Mouse (Mus musculus) G1E (cell line): Measurements from ENCODE around the gene Adcy10. TPM values are rescaled to one million over a fixed set of nuclear protein-coding genes. Genes with fewer than 3 reads are reported as not detected.

Experiments used
- ATAC-seq: 2 replicates; pipeline ENCODE4 v1.8.0; 2016; ENCODE audit warnings: mild to moderate bottlenecking; ENCODE audit not compliant: insufficient number of reproducible peaks, poor library complexity, low FRiP score, severe bottlenecking; ENCODE audit errors: extremely low read depth
- DNase-seq: peaks from one replicate; pipeline ENCODE4 v3.0.0; 2012; ENCODE audit warnings: low spot score
- H3K27me3 ChIP-seq: 2 replicates; pipeline ENCODE4 v1.6.1; 2012; ENCODE audit warnings: mild to moderate bottlenecking, low read length, inconsistent platforms; ENCODE audit not compliant: insufficient read depth
- H3K36me3 ChIP-seq: replicated peaks from 2 replicates; pipeline ENCODE3; 2012; ENCODE audit warnings: mild to moderate bottlenecking, inconsistent platforms
- H3K4me1 ChIP-seq: 2 replicates; pipeline ENCODE4 v1.6.1; 2012; ENCODE audit warnings: low read depth, low read length, inconsistent platforms, mixed read lengths; ENCODE audit not compliant: insufficient read depth
- H3K4me3 ChIP-seq: 2 replicates; pipeline ENCODE4 v1.5.1; 2012; ENCODE audit warnings: low read depth, mild to moderate bottlenecking, inconsistent platforms, low read length, moderate library complexity, mixed read lengths
- H3K9me3 ChIP-seq: replicated peaks from 2 replicates; pipeline ENCODE4 v1.6.1; 2012; ENCODE audit warnings: inconsistent platforms
- CTCF ChIP-seq: IDR thresholded peaks from 2 replicates; pipeline ENCODE4 v1.5.1; 2012; ENCODE audit warnings: low read depth, low read length, inconsistent platforms, mixed read lengths
- GATA1 ChIP-seq: IDR thresholded peaks from 2 replicates; pipeline ENCODE4 v1.6.1; 2012; ENCODE audit warnings: borderline replicate concordance, low read length, inconsistent platforms, mixed read lengths
- GATA2 ChIP-seq: IDR thresholded peaks from 2 replicates; pipeline ENCODE4 v1.6.1; 2012; ENCODE audit warnings: low read depth, low read length, inconsistent platforms, borderline replicate concordance
- POLR2AphosphoS5 ChIP-seq: IDR thresholded peaks from 2 replicates; pipeline ENCODE4 v1.6.1; 2012; ENCODE audit warnings: low read depth, low read length, inconsistent platforms; ENCODE audit not compliant: insufficient replicate concordance
- TAL1 ChIP-seq: conservative IDR thresholded peaks from 2 replicates; pipeline ENCODE4 v1.6.1; 2012; ENCODE audit warnings: low read depth, low read length, inconsistent platforms, mixed read lengths
- polyA plus RNA-seq: library from polyadenylated mRNA; stranded (reverse); fragments of >175 nt; gene quantifications from 2 replicates; pipeline ENCODE4 v1.2.3, GENCODE M21; 2012
- total RNA-seq, 2 experiments: library from RNA; stranded (forward) in 1 of 2; stranded (reverse) in 1 of 2; fragments of 200-1000 nt in 1 of 2; fragments of >200 nt in 1 of 2; fragmentation: Nextera tagmentation in 1 of 2; gene quantifications; 2 replicates each; pipeline ENCODE4 v1.2.3; 2014 to 2017

Adcy10 gene
- total and polyA plus RNA-seq, 3 experiments: 0.22 TPM; not detected in 2

GRCm38 (mm10) chr1:165590760-165591159 is 105.8 kb downstream of the Adcy10 start:
- peaks cover 33% of the 10 kb centered on the region for H3K36me3 ChIP-seq
- H3K9me3 ChIP-seq: no peaks in the 10 kb centered on the region
- ATAC-seq: no peak
- peaks cover 27% of the 10 kb centered on the region for H3K4me1 ChIP-seq
- peaks cover 16% of the 10 kb centered on the region for H3K27me3 ChIP-seq
- no peak for TF ChIP-seq CTCF
- H3K4me3 ChIP-seq: no peak overlapping the region
- DNase-seq: no peak

DNA sequence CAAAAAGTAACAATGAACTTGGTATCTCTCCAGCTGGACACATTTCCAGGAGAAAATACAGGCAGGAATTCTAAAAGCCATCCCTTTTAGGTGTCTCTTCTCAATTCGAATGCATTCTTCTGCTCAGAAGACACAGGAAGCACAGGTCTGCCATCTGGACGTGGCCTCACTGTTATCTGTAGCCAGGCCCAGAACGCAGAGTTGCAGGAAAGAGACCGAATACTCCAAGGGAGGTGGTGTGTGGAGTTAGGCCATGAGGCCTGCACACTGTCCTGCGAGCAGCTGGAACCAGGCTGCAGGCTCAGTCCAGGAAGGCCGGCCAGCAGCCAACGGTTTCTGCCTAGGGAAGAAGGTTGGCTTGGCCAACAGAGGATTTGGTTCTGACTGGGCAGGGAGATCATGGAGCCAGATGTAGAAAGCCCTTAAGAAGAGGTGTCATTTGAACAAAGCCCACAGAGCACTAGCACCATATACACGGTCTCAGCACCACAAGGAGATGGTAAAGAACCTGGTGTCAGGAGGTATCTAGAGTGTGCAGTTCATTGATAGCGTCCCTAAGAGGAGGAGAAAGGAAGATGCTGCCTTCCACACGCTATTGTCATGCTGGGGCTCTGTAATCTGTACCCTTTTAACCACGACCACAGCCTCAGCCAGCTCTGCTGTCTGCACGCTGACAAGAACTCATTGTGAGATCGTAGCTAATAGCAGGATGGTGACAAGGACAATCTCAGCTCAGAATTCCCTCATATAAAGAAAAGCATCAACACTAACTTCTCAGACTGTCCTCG is 107.5 kb downstream of the Adcy10 start:
- H3K4me3 ChIP-seq: no peak overlapping the region
- ATAC-seq: no peak
- peaks cover 39% of the 10 kb centered on the region for H3K36me3 ChIP-seq
- H3K4me1 ChIP-seq: peaks cover 21% of the 10 kb centered on the region
- H3K9me3 ChIP-seq: no peaks in the 10 kb centered on the region
- 0 out of 2 replicates have a peak, but pooled peaks cover 8% of the 10 kb centered on the region for H3K27me3 ChIP-seq
- no peak for DNase-seq
- TF ChIP-seq GATA2 (no peak), CTCF (no peak), GATA1 (no peak), TAL1 (no peak), POLR2AphosphoS5 (no peak)

GRCm38 (mm10) chr1:165594699-165595421 is 109.9 kb downstream of the Adcy10 start:
- DNase-seq (no peak), ATAC-seq (no peak)
- Histone ChIP-seq H3K36me3 (peaks cover 53% of the 10 kb centered on the region), H3K27me3 (no peaks in the 10 kb centered on the region), H3K4me3 (no peak overlapping the region), H3K4me1 (peaks cover 17% of the 10 kb centered on the region), H3K9me3 (no peaks in the 10 kb centered on the region)
- TF ChIP-seq TAL1 (no peak), CTCF (no peak), GATA1 (no peak), GATA2 (no peak)

GRCm38 (mm10) chr1:165601775-165602280 is 116.8 kb downstream of the Adcy10 start:
- Histone ChIP-seq H3K9me3 (no peaks in the 10 kb centered on the region), H3K4me3 (no peak overlapping the region), H3K4me1 (no peaks in the 10 kb centered on the region; the same call in 1 of the 2 replicates), H3K36me3 (peaks cover 64% of the 10 kb centered on the region), H3K27me3 (no peaks in the 10 kb centered on the region)
- ATAC-seq (no peak), DNase-seq (no peak)
- no peak for TF ChIP-seq GATA1
- no peak for TF ChIP-seq CTCF
- TF ChIP-seq GATA2: no peak
- no peak for TF ChIP-seq POLR2AphosphoS5
- no peak for TF ChIP-seq TAL1

DNA sequence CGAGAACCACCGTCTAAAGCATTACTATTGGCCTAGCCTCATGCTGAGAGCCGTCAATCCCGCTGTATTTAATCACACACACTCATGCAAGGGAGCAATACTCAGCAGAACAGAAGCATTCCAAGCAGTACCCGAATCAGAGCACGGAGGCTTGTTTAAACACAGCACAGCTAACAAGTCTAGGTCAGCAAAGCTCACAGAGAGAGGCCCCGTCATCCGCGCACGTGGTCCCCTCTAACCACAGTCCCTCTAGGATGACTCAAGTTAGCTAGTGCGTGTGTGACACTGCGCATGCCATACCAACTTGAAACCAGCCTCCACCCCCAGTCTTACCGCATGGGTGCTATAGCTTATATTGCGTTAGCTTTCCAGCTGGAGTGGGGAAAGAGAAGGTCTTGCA is 118.2 kb downstream of the Adcy10 start:
- ATAC-seq (no peak), DNase-seq (no peak)
- H3K27me3 ChIP-seq: no peaks in the 10 kb centered on the region
- H3K36me3 ChIP-seq: peaks cover 69% of the 10 kb centered on the region
- H3K9me3 ChIP-seq: no peaks in the 10 kb centered on the region
- H3K4me3 ChIP-seq: no peak overlapping the region
- H3K4me1 ChIP-seq: no peaks in the 10 kb centered on the region; the same call in 1 of the 2 replicates
- TF ChIP-seq TAL1 (no peak), POLR2AphosphoS5 (no peak), GATA1 (no peak), CTCF (no peak), GATA2 (no peak)

DNA sequence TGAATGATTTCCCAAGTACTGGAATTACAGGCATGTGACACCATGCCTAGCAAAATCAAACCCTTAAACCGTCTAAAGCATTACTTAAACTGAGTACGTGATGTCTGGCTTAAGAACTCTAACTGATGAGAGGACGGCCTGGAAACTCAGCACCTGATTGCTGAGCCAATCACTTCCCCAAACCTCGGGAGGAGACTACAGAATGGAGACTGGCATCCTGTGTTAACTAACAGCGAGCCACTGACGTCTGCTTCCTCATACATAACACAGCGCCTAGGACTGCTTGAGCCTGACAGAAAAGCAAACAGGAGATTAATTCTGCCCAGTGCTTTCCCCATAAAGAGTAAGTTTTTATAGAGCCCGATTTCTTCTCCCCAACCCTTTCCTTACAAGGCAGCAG is 119.2 kb downstream of the Adcy10 start:
- peaks cover 60% of the 10 kb centered on the region for H3K36me3 ChIP-seq
- H3K4me3 ChIP-seq: no peak overlapping the region
- H3K9me3 ChIP-seq: no peaks in the 10 kb centered on the region
- ATAC-seq (no peak), DNase-seq (no peak)
- TF ChIP-seq GATA1: no peak
- no peak for TF ChIP-seq POLR2AphosphoS5
- TF ChIP-seq CTCF: no peak
- no peak for TF ChIP-seq GATA2
- no peak for TF ChIP-seq TAL1
- no peaks in the 10 kb centered on the region; the same call in 1 of the 2 replicates for H3K4me1 ChIP-seq
- no peaks in the 10 kb centered on the region for H3K27me3 ChIP-seq
